Mouse (Mus musculus): Measurements from ENCODE around the gene Ctnnb1.

GRCm38 (mm10) chr9:120899833-120900232 is 29.2 kb upstream of the Ctnnb1 start:
- TF ChIP-seq CTCF (IDR thresholded peaks at IDR 0.05; ENCODE audit: control insufficient read depth, insufficient read depth, low read length), result no peak
- TF ChIP-seq POLR2A (IDR thresholded peaks at IDR 0.05; ENCODE audit: borderline replicate concordance, control insufficient read depth, low read depth, low read length), result no peak
